Mouse (Mus musculus) spleen, adult 2 months (tissue): ENCODE results near the gene Wfdc3.

Experiments
- CTCF ChIP-seq: fragments of 200-500 bp; IDR thresholded peaks from 2 replicates; pipeline ENCODE4 v1.5.1; 2011; ENCODE audit warnings: mild to moderate bottlenecking, inconsistent platforms; ENCODE audit not compliant: insufficient read depth, insufficient read length, insufficient replicate concordance; ENCODE audit errors: extremely low read depth
- POLR2A ChIP-seq: fragments of 200-500 bp; IDR thresholded peaks from 2 replicates; pipeline ENCODE4 v1.6.1; 2011; ENCODE audit warnings: low read depth, low read length, inconsistent platforms

- no peak for TF ChIP-seq POLR2A
- TF ChIP-seq CTCF: no peak
Observed at GRCm38 (mm10) chr2:164739876-164740275, 5.9 kb downstream of the Wfdc3 start.
